Mouse (Mus musculus) thymus, postnatal 36 days (tissue): Measurements from ENCODE around the gene 1700016K19Rik.

Experiments
- DNase-seq, 2 experiments: peaks; one replicate each; pipeline ENCODE4 v3.0.0; 2022; ENCODE audit warnings: mixed read lengths in 2 of 2

The 1700016K19Rik gene

GRCm38 (mm10) chr11:75999440-76000155 lies at the start of gene 1700016K19Rik:
1700016K19Rik (plus strand) TSS chr11:75999912.
- peak; percentile 86 to 88 for DNase-seq

DNA sequence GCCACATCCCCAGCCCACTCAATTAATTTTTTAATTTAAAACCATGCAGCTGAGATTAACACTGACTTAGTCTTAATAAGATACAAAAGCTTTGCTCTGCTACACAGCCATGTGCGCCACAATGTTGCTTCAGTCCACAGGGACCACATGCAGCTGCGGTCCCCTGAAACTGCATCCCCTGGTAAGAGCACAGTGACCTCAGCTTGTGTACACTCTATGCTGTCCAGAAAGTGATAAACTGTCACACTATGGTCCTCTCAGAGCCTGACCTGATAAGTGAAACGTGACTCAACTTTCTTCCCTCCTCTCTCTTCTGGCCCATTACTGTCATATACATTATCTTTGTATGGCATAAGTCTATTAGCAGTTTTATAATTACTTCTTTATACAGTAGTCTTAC lies 49.3 kb upstream of the 1700016K19Rik start:
- no peak for DNase-seq

DNA sequence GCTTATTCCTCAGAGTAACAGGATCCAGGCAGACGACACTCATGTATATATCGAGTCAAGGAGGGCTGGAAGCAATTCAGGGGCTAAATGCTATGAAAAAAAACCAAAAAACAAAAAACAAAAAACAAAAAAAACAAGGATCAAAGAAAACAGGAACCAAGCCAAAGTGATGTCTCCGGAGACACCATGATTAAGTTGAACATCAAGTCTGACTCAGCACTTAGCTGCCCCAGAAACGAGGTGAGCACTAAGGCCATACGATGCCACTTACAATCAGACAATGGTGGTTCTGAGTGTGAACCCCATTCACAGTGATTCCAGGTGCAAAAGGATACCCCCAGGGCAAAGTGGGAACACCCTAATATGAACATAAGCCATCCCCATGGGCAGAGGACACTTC lies 47.8 kb upstream of the 1700016K19Rik start:
- no peak for DNase-seq

DNA sequence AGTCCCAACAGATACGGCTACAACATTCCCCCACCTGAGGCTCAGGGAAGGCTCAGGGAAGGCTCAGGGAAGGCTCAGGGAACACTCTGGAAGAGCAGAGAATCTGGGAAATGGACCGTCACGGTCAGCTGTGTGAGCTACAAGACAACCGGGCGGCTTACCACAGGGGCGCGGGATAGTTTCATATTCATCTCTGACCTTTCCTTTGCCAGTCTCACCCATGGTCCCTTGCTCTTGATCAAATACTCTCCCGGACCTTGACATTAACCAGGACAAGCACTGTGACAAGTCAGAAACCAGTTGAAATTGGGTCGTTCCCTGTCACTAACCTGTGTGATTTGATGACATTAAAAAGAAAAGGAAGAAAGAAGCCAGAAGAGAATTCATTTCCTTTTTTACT lies 44.8 kb upstream of the 1700016K19Rik start:
- DNase-seq: no peak

DNA sequence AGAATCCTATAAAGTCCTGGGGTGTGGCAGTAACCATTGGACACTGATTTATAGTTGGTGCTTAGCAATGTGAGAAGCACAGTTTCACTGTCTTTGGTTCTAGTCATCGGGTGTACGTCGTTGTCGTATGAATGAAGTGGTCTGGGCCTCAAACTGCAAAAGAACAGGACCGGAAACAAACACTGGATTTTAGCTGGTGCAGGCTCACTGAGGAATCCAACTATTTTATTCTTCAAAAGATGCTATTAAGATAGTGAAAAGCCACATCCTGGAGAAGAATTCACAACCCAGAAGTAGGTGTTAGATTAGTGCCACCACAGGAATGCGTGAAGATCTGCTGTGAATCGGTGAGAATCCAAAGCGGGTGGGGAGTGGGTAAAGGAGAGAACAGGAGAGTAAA lies 43.1 kb upstream of the 1700016K19Rik start:
- no peak for DNase-seq

DNA sequence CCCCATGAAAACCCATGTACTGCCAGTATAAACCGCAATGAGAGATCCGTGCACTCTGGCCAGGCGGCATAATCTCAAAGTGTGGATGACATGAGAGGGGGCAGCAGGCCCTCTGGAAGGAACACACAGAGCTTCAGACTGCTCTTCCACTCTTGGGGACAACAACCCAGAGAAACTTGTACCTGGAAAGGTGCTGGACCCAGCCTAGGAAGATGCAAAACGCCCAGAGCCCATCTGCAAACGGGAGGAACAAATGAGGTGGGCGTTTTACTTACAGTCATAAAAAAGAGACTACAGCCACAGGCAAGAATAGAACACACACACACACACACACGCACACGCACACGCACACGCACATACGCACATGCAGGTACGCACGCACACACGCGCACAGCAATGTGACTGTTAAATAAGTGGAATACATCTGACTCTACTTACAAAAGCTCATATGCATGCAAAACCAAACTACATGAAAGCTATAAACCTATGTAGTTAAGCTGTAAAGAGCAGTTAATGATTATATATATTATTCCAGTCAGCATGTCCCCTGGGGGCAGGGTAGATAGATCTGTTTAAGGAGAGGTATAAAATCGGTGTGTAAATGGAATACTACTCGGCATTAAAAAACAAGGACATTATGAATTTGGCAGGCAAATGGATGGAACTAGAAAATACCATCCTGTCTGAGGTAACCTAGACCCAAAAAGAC lies 42.4 kb upstream of the 1700016K19Rik start:
- DNase-seq: no peak

DNA sequence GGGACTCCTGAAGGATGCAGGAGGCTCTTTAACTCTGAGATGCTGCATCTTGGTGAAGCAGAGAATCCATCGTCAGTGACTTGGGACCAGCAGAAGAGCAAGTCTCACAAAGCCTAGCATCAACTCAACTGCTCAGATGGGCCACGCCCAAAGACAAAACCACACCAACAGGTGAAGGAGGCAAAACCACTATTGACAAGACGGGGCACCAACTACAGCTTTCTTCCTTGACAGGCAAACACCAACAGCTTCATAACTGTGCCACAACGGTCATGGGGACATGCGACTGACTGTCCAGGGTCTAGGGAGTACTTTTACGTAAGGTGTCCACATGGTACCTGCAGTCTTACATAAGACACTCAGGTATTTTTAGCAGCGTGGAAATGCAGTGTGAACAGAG lies 37.9 kb upstream of the 1700016K19Rik start:
- no peak for DNase-seq

- DNase-seq: no peak
Measured at GRCm38 (mm10) chr11:75963730-75964475, 35.8 kb upstream of the 1700016K19Rik start.

- no peak for DNase-seq
Measured at GRCm38 (mm10) chr11:75964476-75964730, 35.3 kb upstream of the 1700016K19Rik start.

DNA sequence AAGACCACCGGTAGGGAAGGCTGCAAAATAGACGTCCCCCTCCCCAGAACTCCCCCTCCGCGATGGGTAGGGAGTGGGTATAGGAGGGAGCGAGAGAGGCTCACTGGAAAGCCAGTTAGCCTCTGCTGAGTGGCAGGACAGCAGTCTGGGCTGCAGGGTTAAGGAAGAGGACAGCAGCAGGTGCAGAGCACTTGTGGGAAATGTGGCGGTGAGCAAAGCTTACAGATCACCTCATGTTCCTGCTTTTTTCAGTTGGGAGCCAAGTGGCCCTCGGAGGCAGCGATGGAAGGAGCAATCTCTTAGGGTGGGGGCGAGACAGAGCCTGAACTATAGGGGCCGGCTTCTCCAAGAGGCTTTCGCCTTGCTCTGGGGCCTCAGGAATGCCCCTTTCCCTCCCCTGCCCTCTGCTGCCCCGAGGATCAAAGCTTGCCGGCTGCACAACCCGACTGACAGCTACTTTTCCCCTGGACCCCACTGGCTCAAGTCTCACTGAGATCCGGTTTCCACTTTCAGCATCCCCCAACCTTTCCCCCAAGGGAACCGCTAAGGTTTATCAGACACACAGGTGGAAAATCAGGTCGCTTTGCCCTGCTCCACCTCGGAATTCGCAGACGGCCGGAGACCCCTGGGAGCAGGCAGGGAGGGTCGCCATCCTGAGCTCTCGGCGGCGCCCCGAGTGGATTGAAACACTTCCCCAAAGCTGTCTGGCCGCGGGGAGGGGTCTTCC lies 33.9 kb upstream of the 1700016K19Rik start:
- no peak for DNase-seq

DNA sequence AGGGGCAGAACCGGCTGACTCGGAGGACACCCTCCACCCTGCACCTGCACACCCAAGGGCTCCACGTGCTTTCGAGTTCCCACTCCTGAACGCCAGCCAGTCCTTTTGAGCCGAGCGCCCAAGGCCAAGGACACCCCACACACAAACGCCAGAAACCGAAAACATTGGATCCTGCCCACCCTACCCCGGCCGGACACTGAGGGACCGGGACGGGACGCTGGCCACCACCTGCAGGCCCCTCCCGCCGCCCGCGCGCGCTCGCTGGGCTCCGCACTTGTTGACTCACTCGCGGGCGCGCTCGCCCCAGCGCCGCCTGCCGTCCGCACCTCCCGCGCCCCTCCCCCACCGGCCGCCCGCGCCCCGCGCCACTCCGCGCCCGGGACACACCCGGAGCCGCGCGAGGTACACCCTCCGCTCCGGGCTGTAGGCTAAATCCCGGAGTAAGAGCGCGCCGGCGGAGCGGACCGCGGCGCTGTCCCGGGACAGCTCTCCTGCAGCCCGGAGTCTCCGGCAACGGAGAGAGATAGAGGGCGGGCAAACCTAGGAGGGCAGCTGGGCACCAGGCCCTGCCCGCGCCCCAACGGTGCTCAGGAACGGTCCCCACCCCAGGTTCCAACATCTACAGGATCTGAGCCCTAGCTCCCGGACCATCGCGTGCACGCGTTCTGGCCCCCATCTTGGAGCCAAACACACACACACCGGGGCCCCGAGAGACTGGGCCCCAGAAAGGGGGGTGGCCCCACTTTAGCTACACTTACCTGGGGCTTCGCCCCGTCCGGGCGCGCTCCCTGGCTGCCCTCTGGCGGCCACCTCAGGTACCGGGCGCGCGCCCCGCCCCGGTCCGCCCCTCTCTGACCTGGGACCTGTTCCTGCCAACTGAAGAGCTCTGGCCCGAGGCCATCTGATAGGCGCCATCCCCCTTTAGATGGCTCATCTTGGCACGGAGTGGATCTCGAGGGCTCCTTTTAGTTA lies 33.0 kb upstream of the 1700016K19Rik start:
- peak; percentile 88 for DNase-seq

- DNase-seq: no peak
Measured at GRCm38 (mm10) chr11:75968761-75969160, 31.0 kb upstream of the 1700016K19Rik start.

DNA sequence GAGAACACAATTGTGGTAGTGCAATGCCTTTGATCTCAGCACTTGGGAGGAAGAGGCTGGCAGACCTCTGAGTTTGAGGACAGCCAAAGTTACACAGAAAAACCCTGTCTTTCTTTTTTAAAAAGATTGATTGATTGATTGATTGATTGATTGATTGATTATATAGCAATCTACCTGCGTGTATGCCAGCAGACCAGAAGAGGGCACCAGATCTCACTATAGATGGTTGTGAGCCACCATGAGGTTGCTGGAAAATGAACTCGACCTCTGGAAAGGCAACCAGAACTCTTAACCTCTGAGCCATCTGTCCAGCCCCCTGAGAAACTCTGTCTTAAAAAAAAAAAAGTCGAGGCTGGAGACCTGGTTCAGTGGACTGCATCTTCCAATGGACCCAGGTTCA lies 29.1 kb upstream of the 1700016K19Rik start:
- DNase-seq: no peak

GRCm38 (mm10) chr11:75972188-75972587 lies 27.5 kb upstream of the 1700016K19Rik start:
- DNase-seq: no peak

GRCm38 (mm10) chr11:75972916-75973567 lies 26.7 kb upstream of the 1700016K19Rik start:
- no peak for DNase-seq

GRCm38 (mm10) chr11:75973988-75974387 lies 25.7 kb upstream of the 1700016K19Rik start:
- no peak for DNase-seq

- peak; percentile 76 to 88 for DNase-seq
Measured at GRCm38 (mm10) chr11:75976748-75977147, 23.0 kb upstream of the 1700016K19Rik start.

- DNase-seq: peak; percentile 45 to 68
Measured at GRCm38 (mm10) chr11:75978051-75978450, 21.7 kb upstream of the 1700016K19Rik start.

- peak; percentile 24 to 47 for DNase-seq
Measured at GRCm38 (mm10) chr11:75980413-75980812, 19.3 kb upstream of the 1700016K19Rik start.

GRCm38 (mm10) chr11:75983194-75983593 lies 16.5 kb upstream of the 1700016K19Rik start:
- no peak for DNase-seq

- no peak for DNase-seq
Measured at GRCm38 (mm10) chr11:75984581-75984980, 15.1 kb upstream of the 1700016K19Rik start.
